Mouse (Mus musculus) naive thymus-derived CD4-positive, alpha-beta T cell, adult 2 months (primary cell): ENCODE measurements around the gene Cript.

Source experiments
- DNase-seq: peaks from one replicate; pipeline ENCODE4 v3.0.0-alpha.2; 2011; ENCODE audit warnings: low read depth

Gene Cript

GRCm38 (mm10) chr17:87025269-87025949 lies at the start of gene Cript, which contains the start of gene Pigf:
TSS of gene Cript (plus strand) at chr17:87025550.
TSS of gene Pigf (minus strand) at chr17:87025406.
- peak; percentile 100 for DNase-seq

GRCm38 (mm10) chr17:86976387-86976786 lies 49.0 kb upstream of the Cript start:
- peak; percentile 45 for DNase-seq

- DNase-seq = peak; percentile 18
These were observed 46.9 kb upstream of the Cript start for GRCm38 (mm10) chr17:86978496-86978895.

- no peak for DNase-seq
These were observed 44.1 kb upstream of the Cript start for GRCm38 (mm10) chr17:86981205-86981604.

- no peak for DNase-seq
These were observed 43.6 kb upstream of the Cript start for GRCm38 (mm10) chr17:86981701-86982100.

GRCm38 (mm10) chr17:86982497-86982896 lies 42.9 kb upstream of the Cript start:
- DNase-seq = no peak

- no peak for DNase-seq
These were observed 38.8 kb upstream of the Cript start for GRCm38 (mm10) chr17:86986449-86987138.

- no peak for DNase-seq
These were observed 37.2 kb upstream of the Cript start for GRCm38 (mm10) chr17:86988161-86988560.

- no peak for DNase-seq
These were observed 36.7 kb upstream of the Cript start for GRCm38 (mm10) chr17:86988601-86989184.

- no peak for DNase-seq
These were observed 34.0 kb upstream of the Cript start for GRCm38 (mm10) chr17:86991306-86991705.

GRCm38 (mm10) chr17:86997323-86997722 lies 28.0 kb upstream of the Cript start:
- DNase-seq = no peak

GRCm38 (mm10) chr17:87008950-87009349 lies 16.4 kb upstream of the Cript start:
- DNase-seq = no peak

GRCm38 (mm10) chr17:87011301-87012019 lies 13.9 kb upstream of the Cript start:
- no peak for DNase-seq

GRCm38 (mm10) chr17:87019692-87020091 lies 5.7 kb upstream of the Cript start:
- DNase-seq = no peak

GRCm38 (mm10) chr17:87024491-87025242 lies 683 bp upstream of the Cript start:
- DNase-seq = peak; percentile 54

GRCm38 (mm10) chr17:87036141-87037073 lies 11.1 kb downstream of the Cript start:
- peak; percentile 76 for DNase-seq

GRCm38 (mm10) chr17:87038496-87038895 lies 13.1 kb downstream of the Cript start:
- no peak for DNase-seq

- DNase-seq = no peak
These were observed 16.4 kb downstream of the Cript start for GRCm38 (mm10) chr17:87041739-87042138.

GRCm38 (mm10) chr17:87044364-87044763 lies 19.0 kb downstream of the Cript start:
- peak; percentile 96 for DNase-seq

- DNase-seq = no peak
These were observed 19.4 kb downstream of the Cript start for GRCm38 (mm10) chr17:87044796-87045195.

- DNase-seq = no peak
These were observed 24.3 kb downstream of the Cript start for GRCm38 (mm10) chr17:87049696-87050095.
